Mouse (Mus musculus): ENCODE results near the gene Bloc1s2.

Bloc1s2 gene

DNA sequence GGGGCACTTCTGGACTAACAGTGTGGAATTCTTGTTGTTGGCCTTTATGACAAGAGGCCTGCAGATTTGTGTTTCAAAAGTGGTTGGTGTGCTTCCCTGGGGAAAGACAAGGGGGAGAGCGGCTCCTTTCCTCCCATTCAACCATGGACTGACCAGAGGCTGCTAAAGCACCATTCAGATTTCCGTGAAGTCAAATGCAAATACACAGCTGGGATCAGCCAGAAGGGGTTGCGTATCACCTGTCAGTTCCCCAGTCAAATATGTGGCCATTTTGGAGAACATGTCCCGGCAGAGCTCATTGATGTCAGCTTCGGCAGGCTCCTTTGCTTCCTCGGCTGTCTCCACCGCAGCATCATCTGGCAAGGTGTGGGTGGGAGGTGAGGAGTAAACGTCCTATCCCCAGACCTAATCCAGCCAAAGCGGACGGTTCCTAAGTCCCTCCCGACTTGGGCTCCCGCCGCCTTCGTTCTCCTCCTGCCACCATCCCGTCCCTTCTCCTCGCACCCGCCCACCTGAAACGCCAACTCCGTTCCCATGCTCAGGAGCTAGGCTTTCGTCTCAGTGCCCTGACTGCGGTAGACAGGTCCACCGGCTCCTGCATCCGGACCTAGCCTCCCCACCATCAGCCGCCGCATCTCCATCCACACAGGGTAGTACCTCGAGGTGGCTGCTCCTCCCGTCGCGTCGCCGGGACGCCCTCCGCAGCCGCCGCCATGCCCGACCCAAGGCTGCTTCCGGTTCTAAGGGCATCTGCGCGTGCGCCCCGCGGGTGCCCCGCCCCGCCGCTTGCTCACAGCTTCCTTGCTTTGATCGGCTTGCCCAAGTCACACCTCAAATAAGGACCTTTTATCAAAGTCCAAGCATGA, at the start of gene Bloc1s2:
TSS of gene Bloc1s2 (minus strand) at position 745 of the 866 bp plus-strand sequence.
- DNase-seq (ENCODE audit: low spot score in 2 of 2) = peak; percentile 90 to 93

DNA sequence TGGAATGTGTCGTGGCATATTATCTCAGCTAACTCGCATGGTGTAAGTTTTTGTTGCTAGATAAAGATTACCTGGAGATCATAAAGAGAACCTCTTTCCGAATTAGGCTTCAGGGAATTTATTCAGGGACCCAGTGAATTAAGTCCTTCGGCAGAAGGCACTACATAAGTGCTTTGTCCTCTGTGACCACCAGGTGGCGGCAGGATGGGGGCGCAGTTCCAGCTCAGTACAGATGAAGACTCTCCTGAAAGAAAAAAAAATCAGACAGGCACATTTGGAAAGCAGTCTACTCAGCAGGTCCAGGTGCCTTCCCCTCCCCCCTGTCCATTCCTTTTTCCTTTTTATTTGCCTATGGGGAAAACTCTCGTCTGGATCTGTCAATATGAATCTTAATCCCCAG, 48.9 kb upstream of the Bloc1s2 start:
- DNase-seq (ENCODE audit: low spot score in 2 of 2) = peak; percentile 34 to 64

DNA sequence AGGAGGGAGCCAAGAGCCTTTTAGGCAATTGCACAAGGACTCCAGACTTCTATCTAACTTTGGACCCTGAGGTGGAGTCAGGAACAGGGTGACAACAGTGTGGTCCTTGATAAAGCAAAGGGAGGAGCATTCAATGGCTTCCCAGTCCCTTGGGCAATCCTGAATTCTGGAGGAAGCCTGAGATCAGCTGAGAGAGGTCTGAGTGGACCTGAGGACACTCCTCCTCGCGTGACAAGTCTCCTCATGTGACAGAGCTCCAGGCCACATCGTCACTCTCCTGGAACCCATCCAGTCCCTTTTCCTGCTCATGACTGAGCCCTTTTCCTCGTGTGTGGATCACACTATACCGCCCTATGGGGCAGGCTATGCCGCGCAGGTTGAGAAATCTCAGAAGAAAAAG, 47.7 kb upstream of the Bloc1s2 start:
- DNase-seq (ENCODE audit: low spot score in 2 of 2) = no peak

DNA sequence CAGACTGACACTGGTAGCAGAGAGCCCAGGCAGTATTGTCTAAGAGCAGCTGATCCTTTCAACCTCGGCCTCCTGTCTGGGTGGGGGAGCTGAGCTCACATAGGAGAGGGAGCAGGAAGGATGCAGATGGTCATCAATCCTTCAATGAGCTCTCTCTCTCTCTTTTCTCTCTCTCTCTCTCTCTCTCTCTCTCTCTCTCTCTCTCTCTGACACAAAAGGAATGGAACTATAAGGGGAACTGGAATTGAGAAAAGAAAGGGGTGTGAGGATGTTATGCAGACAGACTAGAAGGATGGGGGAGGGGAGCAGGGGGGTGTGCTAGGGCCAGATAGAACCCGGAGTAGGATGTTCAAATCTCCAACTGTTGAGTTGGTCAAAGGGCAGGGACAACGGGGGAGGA, 46.1 kb upstream of the Bloc1s2 start, which contains the start of gene Pkd2l1:
TSS of gene Pkd2l1 (minus strand) at position 101 of the 400 bp plus-strand sequence.
- DNase-seq (ENCODE audit: low spot score in 2 of 2) = no peak

DNA sequence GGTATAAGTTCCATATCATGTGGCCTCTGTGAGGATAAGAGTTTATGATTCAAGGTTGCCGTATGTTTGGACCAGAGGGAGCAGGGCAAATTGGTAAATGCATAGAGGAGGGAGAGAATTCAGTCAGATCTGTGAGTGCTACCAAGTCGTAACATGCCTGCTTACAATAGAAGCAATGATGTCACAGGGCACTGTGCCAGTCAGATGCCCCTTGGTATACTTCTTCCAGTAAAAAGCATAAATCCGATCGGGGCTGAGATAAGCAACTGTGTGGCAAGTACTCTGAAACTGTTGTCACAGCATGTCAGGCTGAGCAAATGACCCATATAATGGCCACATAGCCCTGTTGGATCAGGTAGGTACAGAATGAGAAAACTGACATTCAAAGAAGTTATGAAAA, 42.8 kb upstream of the Bloc1s2 start:
- no peak for DNase-seq (ENCODE audit: low spot score in 2 of 2)

DNA sequence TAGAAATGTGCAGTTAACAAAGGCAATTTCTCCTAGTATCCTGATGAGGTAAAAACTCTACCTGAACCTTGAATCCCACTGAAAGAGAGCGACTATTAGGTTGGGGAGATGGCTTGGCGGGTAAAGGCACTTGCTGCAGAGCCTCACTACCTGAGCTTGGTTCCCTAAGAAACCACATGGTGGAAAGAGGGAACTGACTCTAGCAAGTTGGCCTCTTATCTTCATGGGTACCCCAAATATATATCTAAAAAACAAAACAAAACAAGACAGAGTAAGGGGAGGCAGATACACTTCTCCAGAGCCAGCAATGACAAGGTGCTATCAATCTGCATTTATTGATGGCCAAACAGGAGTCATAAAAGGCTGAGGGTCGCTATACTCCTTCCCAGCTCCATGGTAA, 37.7 kb upstream of the Bloc1s2 start:
- no peak for DNase-seq (ENCODE audit: low spot score in 2 of 2)

DNA sequence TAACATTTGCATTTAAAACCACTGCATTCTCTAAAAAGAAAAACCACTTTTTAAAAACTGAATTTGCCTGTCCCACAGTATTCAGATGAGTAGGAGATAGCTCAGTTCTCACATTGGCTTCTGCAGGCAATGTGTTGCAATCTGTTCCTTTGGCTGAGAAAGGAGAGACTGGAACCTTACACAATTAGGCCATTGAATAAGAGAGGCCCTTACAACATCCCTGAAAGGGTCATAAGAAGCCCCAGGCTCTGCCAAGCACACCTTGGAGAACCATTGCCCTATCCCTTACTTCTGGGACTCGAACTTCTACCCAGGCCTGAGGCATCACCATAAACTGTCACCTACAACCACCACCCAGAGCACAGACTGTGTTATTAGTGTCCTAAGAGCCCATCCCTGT, 34.3 kb upstream of the Bloc1s2 start:
- no peak for DNase-seq (ENCODE audit: low spot score in 2 of 2)

DNA sequence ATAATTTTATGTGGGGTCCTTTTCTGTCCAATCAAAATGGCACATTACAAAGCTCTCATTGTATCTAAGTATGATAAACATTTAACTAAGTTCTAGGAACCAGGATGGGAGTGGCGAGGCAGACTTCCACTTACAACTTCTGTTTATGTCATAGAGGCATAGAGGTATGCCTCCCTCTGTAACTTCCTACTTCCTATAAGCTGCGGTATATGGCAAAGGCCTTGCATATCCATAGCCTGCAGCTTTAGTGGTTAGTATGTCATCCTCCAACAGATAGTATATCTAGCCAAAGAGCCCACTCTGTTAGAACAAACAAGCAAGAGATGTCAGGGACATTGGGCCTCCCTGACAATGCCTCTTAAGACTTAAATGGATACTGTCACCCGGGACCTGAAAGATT, 30.5 kb upstream of the Bloc1s2 start:
- no peak for DNase-seq (ENCODE audit: low spot score in 2 of 2)

DNA sequence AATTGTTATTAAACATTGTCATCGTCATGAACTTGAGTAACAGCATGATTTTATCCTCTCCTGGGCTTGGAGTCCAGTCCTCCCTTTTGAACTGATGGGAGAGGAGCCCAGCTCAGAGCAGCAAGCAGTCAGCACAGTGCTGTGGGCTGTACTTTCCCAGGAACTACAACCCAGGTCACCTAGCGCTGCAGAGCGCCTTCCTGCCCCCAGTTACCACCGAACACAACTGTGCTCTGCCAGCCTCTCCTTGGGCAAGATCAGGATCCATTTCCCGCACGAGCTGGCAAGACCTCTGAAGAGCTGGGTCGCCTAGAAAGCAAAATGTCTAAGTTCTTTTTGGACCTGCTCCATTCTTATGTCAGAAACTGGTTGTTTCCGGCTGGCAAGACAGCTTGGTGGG, 28.6 kb upstream of the Bloc1s2 start:
- DNase-seq (ENCODE audit: low spot score in 2 of 2) = no peak

DNA sequence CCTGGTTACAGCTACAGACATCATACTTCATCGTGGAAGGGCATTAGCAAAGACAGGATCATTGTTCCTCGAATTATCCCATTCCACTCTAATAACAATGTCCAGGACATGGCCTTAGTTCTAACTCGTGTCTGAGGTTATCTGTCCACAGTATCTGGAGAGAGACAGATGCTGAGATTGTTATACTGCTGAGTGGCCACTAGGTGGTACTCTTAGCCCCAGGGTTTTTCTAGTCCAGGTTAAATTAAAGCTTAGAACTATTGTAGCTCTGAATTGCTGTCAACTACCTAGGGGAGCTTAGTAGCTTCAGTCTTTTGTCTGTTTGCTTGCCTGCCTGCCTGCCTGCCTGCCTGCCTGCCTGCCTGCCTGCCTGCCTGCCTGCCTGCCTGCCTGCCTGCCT, 15.3 kb upstream of the Bloc1s2 start:
- DNase-seq (ENCODE audit: low spot score in 2 of 2) = no peak

DNA sequence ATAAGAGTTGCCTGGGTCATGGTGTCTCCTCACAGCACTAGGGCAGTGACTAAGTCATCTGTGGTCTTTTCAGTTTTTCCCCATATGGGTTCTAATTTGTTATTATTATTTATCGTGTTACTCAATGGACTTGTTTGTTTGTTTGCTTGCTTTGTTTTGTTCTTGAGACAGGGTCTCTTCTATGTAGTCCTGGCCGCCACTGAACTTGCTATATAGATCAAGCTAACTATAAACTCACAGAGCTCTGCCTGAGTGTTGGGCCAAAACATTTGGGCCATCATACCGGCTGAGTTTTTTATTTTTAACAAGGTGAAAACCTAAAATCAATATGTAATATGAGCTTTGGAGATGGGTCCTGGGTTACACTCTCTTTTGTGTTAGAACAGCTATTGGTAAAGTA, 13.1 kb upstream of the Bloc1s2 start:
- DNase-seq (ENCODE audit: low spot score in 2 of 2) = no peak

DNA sequence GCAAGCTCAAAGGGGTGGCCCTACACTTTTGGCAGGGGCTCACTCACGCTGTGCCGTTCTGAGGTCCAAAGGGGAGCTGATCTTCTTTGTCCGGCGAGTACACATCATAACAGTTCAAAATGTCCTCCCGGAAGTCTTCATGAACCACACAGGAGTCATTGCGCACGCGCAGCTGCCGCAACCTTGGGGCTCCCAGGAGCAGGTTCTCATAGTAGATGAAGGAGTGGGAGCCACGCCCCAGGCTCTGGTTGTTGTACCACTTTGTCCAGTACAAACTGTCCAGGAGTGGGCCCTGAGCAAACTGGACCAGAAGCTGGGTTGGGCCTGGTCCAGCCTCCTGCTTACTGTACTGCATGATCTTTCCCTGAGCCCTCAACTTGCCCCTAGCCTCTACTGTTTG, 10.8 kb upstream of the Bloc1s2 start:
- no peak for DNase-seq (ENCODE audit: low spot score in 2 of 2)

DNA sequence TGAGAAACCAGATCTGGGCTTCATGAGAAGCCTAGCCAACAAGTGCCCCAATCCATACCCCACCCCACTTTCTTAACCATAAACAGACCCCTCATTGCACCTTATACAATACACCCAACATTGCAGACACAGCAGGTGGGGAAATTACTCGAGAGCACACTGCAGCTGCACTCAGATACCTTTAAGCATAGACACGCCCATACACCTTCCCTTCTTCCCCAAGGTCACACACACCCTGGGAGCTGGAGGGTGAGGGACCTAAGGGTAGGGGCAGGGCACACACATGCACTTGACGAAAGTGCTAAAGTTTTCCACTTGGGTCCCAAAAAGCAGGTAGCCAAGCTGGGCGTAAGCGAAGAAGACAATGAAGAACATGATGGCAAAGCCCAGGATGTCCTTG, 7.5 kb upstream of the Bloc1s2 start:
- no peak for DNase-seq (ENCODE audit: low spot score in 2 of 2)

DNA sequence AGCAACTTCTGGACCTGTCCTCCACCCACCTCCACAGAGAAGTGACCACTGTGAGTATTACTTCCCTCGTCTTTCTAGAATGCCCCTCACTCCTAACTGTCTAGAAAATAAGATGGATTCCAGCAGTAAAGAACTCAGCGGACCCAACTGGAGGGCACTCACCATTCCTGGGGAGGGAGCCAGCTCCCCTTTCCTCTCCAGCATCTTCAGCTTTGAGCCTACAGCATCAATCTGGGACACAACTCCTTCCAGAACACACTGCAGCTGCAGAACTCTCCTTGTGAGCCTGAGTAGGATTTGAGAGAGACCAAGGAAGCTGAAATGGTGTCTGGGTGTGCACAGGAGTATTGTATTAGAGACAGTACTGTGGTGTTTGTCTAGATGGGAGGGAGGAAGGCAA, 2.7 kb upstream of the Bloc1s2 start:
- no peak for DNase-seq (ENCODE audit: low spot score in 2 of 2)

DNA sequence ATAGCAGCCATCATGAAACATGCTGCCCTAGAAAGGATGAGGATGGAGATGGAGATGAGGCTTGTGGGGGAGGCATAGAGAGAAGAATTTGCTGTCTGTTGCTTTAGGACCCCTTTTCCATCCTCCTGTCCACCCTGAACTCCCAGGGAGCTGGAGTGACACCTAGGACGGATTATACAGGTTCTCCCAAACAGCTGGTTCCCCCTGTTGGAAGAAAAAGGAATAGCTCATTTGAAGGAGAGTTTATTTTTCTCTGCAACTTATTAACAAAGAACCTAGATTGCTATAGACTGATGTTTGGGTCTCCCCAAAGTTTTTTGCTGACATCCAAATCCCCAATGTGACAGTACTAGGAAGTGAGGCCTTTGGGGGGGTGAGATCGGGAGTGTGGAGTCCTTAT, 2.1 kb upstream of the Bloc1s2 start:
- DNase-seq (ENCODE audit: low spot score in 2 of 2) = no peak

DNA sequence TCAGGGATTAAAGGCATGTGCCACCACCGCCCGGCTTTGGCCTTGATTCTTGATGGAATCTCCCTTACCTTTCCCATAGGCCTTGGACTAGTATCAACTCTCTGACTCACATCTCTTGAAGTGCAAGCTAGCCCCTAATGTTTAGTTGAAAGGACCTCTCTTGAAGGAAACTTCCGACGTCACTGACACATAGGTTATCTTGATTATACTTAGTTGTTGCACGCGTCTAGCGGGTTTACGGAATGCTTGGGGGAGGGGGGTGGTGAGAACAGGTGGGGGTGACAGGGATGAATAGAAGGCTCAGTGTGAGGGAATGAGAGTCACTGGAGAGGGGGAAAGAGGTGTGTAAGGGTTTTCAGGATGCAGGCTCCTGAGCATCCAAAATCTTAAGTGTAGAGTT, 705 bp upstream of the Bloc1s2 start:
- DNase-seq (ENCODE audit: low spot score in 2 of 2) = no peak

DNA sequence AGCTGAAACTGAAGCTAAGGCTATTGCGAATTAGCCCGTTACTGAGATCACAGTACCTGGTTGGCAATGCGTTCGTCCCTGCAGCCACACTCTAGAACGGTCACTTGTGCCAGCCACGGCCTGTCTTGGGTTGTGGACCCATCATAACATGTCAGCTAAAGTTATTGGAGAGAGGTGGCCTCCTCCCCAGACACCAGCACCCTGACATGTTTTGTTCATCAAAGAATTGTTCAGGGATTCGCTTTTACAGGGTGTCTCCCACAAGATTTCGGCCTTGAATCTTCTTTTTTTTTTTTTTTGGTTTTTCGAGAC, 278 bp upstream of the Bloc1s2 start:
- DNase-seq (ENCODE audit: low spot score in 2 of 2) = no peak

DNA sequence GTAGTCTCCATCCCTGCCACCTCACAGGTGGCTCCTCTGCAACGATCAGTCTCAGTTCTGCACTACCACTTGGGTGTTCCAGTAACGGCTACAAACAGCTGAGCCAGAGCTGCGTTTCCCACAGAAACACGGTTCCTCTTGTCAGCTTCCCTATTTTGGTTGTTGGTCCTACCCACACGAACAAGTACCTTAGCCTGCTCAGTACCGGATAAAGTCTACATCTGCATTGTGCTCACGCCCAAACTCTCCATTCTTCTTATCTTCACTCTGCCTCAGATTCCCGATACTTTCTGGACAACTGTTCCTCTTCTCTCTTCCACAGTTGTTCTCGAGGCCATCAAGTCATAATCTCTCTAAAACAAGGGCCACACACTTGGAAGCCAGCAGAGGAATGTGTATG, 1.9 kb downstream of the Bloc1s2 start:
- peak in 1 of 2 experiments; percentile 29 for DNase-seq (ENCODE audit: low spot score in 2 of 2)

DNA sequence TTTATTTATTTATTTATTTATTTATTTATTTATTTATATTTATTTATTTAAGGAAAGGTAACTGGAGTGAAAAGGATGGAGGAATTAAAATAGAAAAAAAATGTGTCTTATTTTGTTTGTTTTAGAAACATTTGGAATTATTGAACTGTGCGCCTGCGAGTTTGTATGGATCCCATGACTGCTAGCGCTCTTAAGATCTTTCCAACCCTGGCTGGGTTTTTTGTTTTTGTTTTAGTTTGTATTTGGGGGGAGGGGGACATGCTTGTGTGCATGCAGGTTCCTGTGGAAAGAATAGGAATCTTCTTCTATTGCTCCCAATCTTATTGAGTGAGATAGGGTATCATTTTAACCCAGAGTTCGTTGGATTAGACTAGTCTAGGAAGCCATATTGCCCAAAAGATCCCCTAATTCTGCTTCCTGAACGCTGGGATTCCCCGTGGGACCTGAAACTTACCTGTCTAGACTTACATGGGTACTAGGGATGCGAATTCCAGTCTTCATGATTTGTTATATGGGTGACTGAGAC, 10.2 kb downstream of the Bloc1s2 start:
- DNase-seq (ENCODE audit: low spot score in 2 of 2) = no peak

DNA sequence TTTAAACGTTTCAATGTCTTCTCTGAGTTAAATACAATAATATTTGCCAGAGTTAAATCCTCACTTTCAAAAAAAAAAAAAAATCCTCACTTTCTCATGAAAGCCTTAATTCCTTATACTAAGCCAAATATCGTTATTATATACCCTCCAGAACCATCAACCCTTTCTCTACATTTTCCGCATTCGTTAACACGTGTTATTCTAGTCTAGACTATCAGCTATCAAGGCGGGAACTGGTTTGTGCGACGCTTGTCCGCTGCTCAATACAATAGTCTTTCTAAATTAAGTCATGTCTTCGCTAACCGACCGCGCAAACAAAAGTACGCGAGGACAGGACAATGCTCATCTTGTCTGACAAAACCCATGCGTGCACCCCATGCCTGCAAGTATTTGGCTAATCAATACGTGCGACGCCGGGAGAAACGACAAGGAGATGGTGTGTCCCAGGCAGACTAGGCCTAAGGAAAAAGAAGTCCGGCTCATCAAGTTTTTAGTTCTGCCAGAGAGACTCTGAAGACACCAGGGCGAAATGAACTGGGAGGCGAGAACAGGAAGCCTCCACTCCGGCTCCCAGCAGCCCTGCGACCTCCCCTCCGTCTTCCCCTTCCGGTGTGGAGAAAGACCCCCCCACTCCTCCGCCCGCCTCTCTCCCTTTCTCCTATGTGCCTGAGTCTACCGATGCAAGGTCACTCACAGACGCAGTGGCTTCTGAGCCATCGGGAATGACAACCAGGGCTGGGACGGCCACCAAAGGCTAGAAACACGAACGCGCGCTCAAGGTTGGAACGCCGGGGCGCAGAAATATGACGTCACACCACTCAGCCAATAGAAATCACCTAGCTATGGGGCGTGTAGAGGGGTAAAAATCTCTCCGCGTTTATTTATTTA, 10.9 kb downstream of the Bloc1s2 start, which contains the start of gene Cwf19l1:
TSS of gene Cwf19l1 (minus strand) at position 805 of the 888 bp plus-strand sequence.
- peak; percentile 77 to 84 for DNase-seq (ENCODE audit: low spot score in 2 of 2)

DNA sequence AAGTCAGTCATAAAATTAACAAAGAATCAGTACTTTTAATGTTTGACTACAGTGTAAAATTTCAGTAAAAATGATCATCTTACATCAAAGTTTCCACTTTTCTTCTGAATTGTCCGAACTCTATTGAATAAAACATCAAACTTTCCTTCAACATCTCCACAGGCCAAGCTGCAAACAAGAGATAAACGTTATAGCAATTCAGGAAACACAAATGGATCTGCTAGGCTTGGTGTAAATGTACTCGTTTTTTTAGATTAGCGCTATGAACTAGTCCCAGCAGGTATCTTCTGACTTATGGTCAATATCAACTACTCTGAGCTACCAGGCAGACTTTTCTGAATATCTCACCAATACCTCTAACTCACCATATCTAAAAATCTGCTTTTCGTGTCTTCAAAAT, 13.3 kb downstream of the Bloc1s2 start:
- no peak for DNase-seq (ENCODE audit: low spot score in 2 of 2)

DNA sequence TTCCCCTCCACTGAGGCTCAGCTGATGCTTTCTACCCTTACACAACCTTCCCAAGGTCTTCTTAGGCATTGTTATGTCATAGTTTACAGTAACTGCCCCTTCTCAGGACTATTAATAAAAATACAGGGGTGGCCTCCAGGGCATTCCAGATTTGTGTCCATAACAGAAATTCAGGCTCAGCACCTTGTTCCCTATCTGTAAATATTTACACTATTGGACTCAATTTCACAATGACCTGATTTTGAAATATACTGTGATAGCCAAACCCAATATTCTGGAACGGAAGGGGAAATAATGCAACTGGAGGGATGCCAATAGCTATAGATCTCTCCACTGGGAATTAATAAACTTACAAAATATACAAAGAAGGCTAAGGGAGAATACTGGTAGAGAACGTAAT, 17.7 kb downstream of the Bloc1s2 start:
- no peak for DNase-seq (ENCODE audit: low spot score in 2 of 2)

Data from natural killer cell, adult 2 months (primary cell).